Mouse (Mus musculus): ENCODE results near the gene Arl9.

DNA sequence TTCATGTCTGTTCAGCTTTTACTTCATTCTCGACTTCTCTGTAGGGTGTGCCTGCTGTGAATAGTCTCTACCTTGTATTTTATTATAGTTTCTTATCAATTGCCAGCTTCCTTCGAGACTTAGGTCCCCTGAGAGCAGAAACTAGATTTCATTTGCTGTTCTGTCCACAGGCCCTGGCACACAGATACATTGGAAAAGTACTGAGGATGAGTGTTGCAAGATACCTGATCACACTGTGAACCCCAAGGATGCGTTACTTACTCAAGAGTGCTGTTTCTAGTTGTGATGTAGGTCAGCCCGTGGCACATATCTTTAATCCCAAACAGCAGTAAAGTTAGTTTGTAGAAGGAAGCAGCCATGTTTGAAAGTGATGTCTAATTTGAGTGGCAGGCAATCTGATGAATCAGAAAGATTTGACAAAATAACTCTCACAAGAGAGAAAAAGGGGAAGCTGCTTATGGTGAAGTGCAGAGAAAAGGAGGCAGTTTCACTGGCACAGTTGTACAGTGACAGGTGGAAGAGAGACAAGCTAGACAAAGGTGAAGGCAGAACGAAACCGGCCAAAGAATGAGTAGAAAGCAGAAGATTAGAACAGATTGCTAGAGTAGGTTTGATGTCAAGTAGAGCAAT, 49.5 kb upstream of the Arl9 start:
- TF ChIP-seq CTCF (conservative IDR thresholded peaks at IDR 0.05; ENCODE audit: low read length), result no peak
- TF ChIP-seq NANOG (IDR thresholded peaks at IDR 0.05; ENCODE audit: borderline replicate concordance, low read length), result no peak
- TF ChIP-seq POU5F1 (IDR thresholded peaks at IDR 0.05; ENCODE audit: borderline replicate concordance, low read length), result no peak

Measured in E14TG2a.4 (cell line).